Mouse (Mus musculus): ENCODE results near the gene Slc36a1. TPM values are rescaled to one million over a fixed set of nuclear protein-coding genes. Genes with fewer than 3 reads are reported as not detected.

Gene Slc36a1
- polyA plus RNA-seq, 1 experiment from 2014 or later = 2.3 TPM

GRCm38 (mm10) chr11:55240556-55240955, 36.4 kb downstream of the Slc36a1 start:
- Histone ChIP-seq H3K27me3 (replicated peaks) (no peaks in the 10 kb centered on the region), H3K36me3 (no peaks in the 10 kb centered on the region), H3K4me1 (no peaks in the 10 kb centered on the region), H3K9ac (no peak overlapping the region), H3K9me3 (no peaks in the 10 kb centered on the region), H3K4me3 (no peak overlapping the region), H3K27ac (no peak overlapping the region), H3K4me2 (replicated peaks) (no peak overlapping the region)
- no peak for ATAC-seq (ENCODE audit: low FRiP score, low read depth)
- 69% methylated on average over 7 of the region's 7 CpGs for WGBS

DNA sequence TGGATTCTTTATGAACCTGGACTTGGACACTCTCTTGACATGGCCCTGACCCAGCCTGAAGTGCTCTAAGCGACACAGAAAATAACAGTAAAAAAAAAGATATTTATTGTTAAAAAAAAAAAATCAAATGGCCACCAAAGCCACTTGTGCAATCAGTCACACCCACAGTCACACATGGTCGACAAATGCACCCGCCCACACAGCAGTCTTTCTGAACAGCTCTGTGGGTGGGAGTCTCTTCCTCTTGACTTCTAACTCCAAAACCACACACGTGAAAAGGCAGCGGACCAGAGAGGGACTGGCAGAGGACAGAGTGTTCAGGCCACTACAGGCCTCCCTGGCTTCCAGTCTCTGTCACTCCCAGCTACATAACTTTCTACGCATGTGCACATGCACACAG, 46.4 kb downstream of the Slc36a1 start:
- H3K9ac ChIP-seq = no peak overlapping the region
- 74% methylated on average over 6 of the region's 6 CpGs for WGBS

GRCm38 (mm10) chr11:55253391-55253790, 49.2 kb downstream of the Slc36a1 start:
- H3K4me2 ChIP-seq (replicated peaks) = no peak overlapping the region
- H3K4me3 ChIP-seq = no peak overlapping the region
- no peak overlapping the region for H3K9ac ChIP-seq
- no peaks in the 10 kb centered on the region for H3K36me3 ChIP-seq
- H3K9me3 ChIP-seq = no peaks in the 10 kb centered on the region
- H3K4me1 ChIP-seq = no peaks in the 10 kb centered on the region
- 92% methylated on average over 9 of the region's 9 CpGs for WGBS
- H3K27ac ChIP-seq = no peak overlapping the region
- no peak for ATAC-seq (ENCODE audit: low FRiP score, low read depth)
- no peaks in the 10 kb centered on the region for H3K27me3 ChIP-seq (replicated peaks)

More for the DNA sequence above, 46.4 kb downstream of the Slc36a1 start:
- Histone ChIP-seq H3K4me1 (no peaks in the 10 kb centered on the region), H3K4me2 (replicated peaks) (no peak overlapping the region), H3K27ac (no peak overlapping the region), H3K9me3 (no peaks in the 10 kb centered on the region), H3K4me3 (no peak overlapping the region), H3K27me3 (replicated peaks) (no peaks in the 10 kb centered on the region), H3K36me3 (no peaks in the 10 kb centered on the region)
- ATAC-seq (ENCODE audit: low FRiP score, low read depth) = no peak

GRCm38 (mm10) chr11:55261105-55261504, 57.0 kb downstream of the Slc36a1 start:
- H3K27ac ChIP-seq = no peak overlapping the region
- WGBS = 85% methylated on average over 4 of the region's 4 CpGs
- H3K27me3 ChIP-seq (replicated peaks) = no peaks in the 10 kb centered on the region
- no peaks in the 10 kb centered on the region for H3K36me3 ChIP-seq
- H3K4me2 ChIP-seq (replicated peaks) = no peak overlapping the region
- ATAC-seq (ENCODE audit: low FRiP score, low read depth) = no peak
- no peaks in the 10 kb centered on the region for H3K4me1 ChIP-seq
- no peak overlapping the region for H3K4me3 ChIP-seq
- no peak overlapping the region for H3K9ac ChIP-seq
- no peaks in the 10 kb centered on the region for H3K9me3 ChIP-seq

- ATAC-seq (ENCODE audit: low FRiP score, low read depth) = no peak
- no peak overlapping the region for H3K4me2 ChIP-seq (replicated peaks)
- no peaks in the 10 kb centered on the region for H3K36me3 ChIP-seq
- 80% methylated on average over 5 of the region's 5 CpGs for WGBS
- H3K27me3 ChIP-seq (replicated peaks) = no peaks in the 10 kb centered on the region
- H3K27ac ChIP-seq = no peak overlapping the region
- H3K9me3 ChIP-seq = no peaks in the 10 kb centered on the region
- H3K4me1 ChIP-seq = no peaks in the 10 kb centered on the region
- H3K9ac ChIP-seq = no peak overlapping the region
- H3K4me3 ChIP-seq = no peak overlapping the region
Measured at GRCm38 (mm10) chr11:55262000-55262399, 57.9 kb downstream of the Slc36a1 start.

- ATAC-seq (ENCODE audit: low FRiP score, low read depth) = no peak
- Histone ChIP-seq H3K27me3 (replicated peaks) (no peaks in the 10 kb centered on the region), H3K36me3 (no peaks in the 10 kb centered on the region), H3K4me1 (no peaks in the 10 kb centered on the region), H3K9ac (no peak overlapping the region), H3K9me3 (no peaks in the 10 kb centered on the region), H3K4me2 (replicated peaks) (no peak overlapping the region), H3K27ac (no peak overlapping the region), H3K4me3 (no peak overlapping the region)
- 89% methylated on average over 2 of the region's 2 CpGs for WGBS
Measured at GRCm38 (mm10) chr11:55264318-55264717, 60.2 kb downstream of the Slc36a1 start.

- Histone ChIP-seq H3K36me3 (no peaks in the 10 kb centered on the region), H3K4me1 (no peaks in the 10 kb centered on the region), H3K9ac (no peak overlapping the region), H3K27me3 (replicated peaks) (no peaks in the 10 kb centered on the region), H3K9me3 (no peaks in the 10 kb centered on the region), H3K27ac (no peak overlapping the region), H3K4me2 (replicated peaks) (no peak overlapping the region), H3K4me3 (no peak overlapping the region)
- ATAC-seq (ENCODE audit: low FRiP score, low read depth) = no peak
- WGBS = 55% methylated on average over 2 of the region's 2 CpGs
Measured at GRCm38 (mm10) chr11:55265647-55266046, 61.5 kb downstream of the Slc36a1 start.

- 93% methylated on average over 6 of the region's 6 CpGs for WGBS
- ATAC-seq (ENCODE audit: low FRiP score, low read depth) = no peak
- H3K4me2 ChIP-seq (replicated peaks) = no peak overlapping the region
Measured at GRCm38 (mm10) chr11:55268580-55268979, 64.4 kb downstream of the Slc36a1 start.

GRCm38 (mm10) chr11:55274756-55275155, 70.6 kb downstream of the Slc36a1 start:
- no peak overlapping the region for H3K4me3 ChIP-seq
- H3K9me3 ChIP-seq = no peaks in the 10 kb centered on the region
- no peaks in the 10 kb centered on the region for H3K27me3 ChIP-seq (replicated peaks)
- H3K36me3 ChIP-seq = no peaks in the 10 kb centered on the region
- H3K27ac ChIP-seq = no peak overlapping the region
- H3K4me1 ChIP-seq = no peaks in the 10 kb centered on the region
- H3K9ac ChIP-seq = no peak overlapping the region
- 83% methylated on average over 6 of the region's 6 CpGs for WGBS
- no peak for ATAC-seq (ENCODE audit: low FRiP score, low read depth)
- H3K4me2 ChIP-seq (replicated peaks) = no peak overlapping the region

More at GRCm38 (mm10) chr11:55268580-55268979, 64.4 kb downstream of the Slc36a1 start:
- Histone ChIP-seq H3K9ac (no peak overlapping the region), H3K9me3 (no peaks in the 10 kb centered on the region), H3K27ac (no peak overlapping the region), H3K27me3 (replicated peaks) (no peaks in the 10 kb centered on the region), H3K4me3 (no peak overlapping the region), H3K36me3 (no peaks in the 10 kb centered on the region), H3K4me1 (no peaks in the 10 kb centered on the region)

Other genes starting within 250 kb of the Slc36a1 start
- gene Tnip1, start 241.4 kb upstream of the Slc36a1 start, polyA plus RNA-seq (2016; fragmentation: Nextera tagmentation; extraction: Ambion mirVana) = 16.3 and 16.9 TPM in 2 replicates
- 91.8 and 93.2 TPM in 2 replicates for gene Anxa6, start 170.9 kb upstream of the Slc36a1 start, polyA plus RNA-seq (2016; fragmentation: Nextera tagmentation; extraction: Ambion mirVana)
- gene Ccdc69, start 126.2 kb upstream of the Slc36a1 start, polyA plus RNA-seq (2016; fragmentation: Nextera tagmentation; extraction: Ambion mirVana) = 0.28 and 0.41 TPM in 2 replicates
- gene Gm2a, start 106.2 kb upstream of the Slc36a1 start, polyA plus RNA-seq (2016; fragmentation: Nextera tagmentation; extraction: Ambion mirVana) = 14.0 and 15.2 TPM in 2 replicates
- not detected in 2 replicates for gene Slc36a3, start 52.6 kb upstream of the Slc36a1 start, polyA plus RNA-seq (2016; fragmentation: Nextera tagmentation; extraction: Ambion mirVana)
- gene Slc36a2, start 19.3 kb upstream of the Slc36a1 start, polyA plus RNA-seq (2016; fragmentation: Nextera tagmentation; extraction: Ambion mirVana) = 0.81 and 0.88 TPM in 2 replicates
- gene Fat2, start 132.2 kb downstream of the Slc36a1 start, polyA plus RNA-seq (2016; fragmentation: Nextera tagmentation; extraction: Ambion mirVana) = 0.05 and 0.06 TPM in 2 replicates
- 545 and 567 TPM in 2 replicates for gene Sparc, start 218.8 kb downstream of the Slc36a1 start, polyA plus RNA-seq (2016; fragmentation: Nextera tagmentation; extraction: Ambion mirVana)